Mouse (Mus musculus): Measurements from ENCODE around the gene Gpr6.

DNA sequence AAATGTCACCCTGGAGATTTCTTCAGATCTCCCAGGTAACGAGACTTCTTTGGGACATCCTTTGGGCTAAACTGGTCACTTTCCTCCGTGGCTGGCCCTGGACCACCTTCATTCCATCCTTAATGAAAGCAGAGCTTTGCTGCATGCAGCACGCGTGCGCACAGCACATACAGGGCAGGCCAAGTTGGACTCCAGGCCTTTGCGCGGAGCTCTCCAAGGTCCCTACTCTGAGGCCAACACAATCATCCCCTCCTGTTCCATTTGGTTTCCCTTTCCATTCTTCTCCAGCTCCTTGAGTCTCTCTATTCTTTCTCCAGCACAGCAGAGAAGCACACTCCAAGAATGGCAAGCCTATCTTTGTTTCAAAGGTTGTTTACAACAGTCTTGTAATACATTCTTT lies 16.8 kb upstream of the Gpr6 start:
- TF ChIP-seq CTCF (IDR thresholded peaks at IDR 0.05; ENCODE audit: borderline replicate concordance, control insufficient read depth, extremely low read depth, insufficient read depth, low read length, poor library complexity) (no peak), POLR2A (IDR thresholded peaks at IDR 0.05; ENCODE audit: control insufficient read depth, extremely low read depth, insufficient read depth, low read length, poor library complexity) (no peak)

All from thymus, adult 2 months (tissue).